Mouse (Mus musculus): ENCODE results near the gene Nlrp3. TPM values are rescaled to one million over a fixed set of nuclear protein-coding genes. Genes with fewer than 3 reads are reported as not detected.

Nlrp3 gene
- polyA plus RNA-seq (2012; ENCODE audit: low replicate concordance) = 2.5 and 4.4 TPM in 2 replicates

GRCm38 (mm10) chr11:59541324-59541723, at the start of gene Nlrp3:
Nlrp3 (plus strand) TSS chr11:59541568.

GRCm38 (mm10) chr11:59526472-59527080, 14.8 kb upstream of the Nlrp3 start, which contains the start of gene Zkscan17:
Zkscan17 (minus strand) TSS chr11:59526751.

GRCm38 (mm10) chr11:59576135-59576534, 34.8 kb downstream of the Nlrp3 start, which contains the start of gene Olfr222:
Olfr222 (minus strand) TSS chr11:59576235.

GRCm38 (mm10) chr11:59593189-59593588, 51.8 kb downstream of the Nlrp3 start, which contains the start of gene Olfr223:
Olfr223 (minus strand) TSS chr11:59593289.

Other genes with a start within 250 kb of the Nlrp3 start
- 0.08 and 0.16 TPM in 2 replicates for gene Wnt9a, start 234.6 kb upstream of the Nlrp3 start, polyA plus RNA-seq (2012; ENCODE audit: low replicate concordance)
- gene Prss38, start 165.9 kb upstream of the Nlrp3 start, polyA plus RNA-seq (2012; ENCODE audit: low replicate concordance) = not detected in 2 replicates
- 7.4 and 11.1 TPM in 2 replicates for gene Jmjd4, start 91.5 kb upstream of the Nlrp3 start, polyA plus RNA-seq (2012; ENCODE audit: low replicate concordance)
- 2.5 and 6.5 TPM in 2 replicates for gene Snap47, start 90.4 kb upstream of the Nlrp3 start, polyA plus RNA-seq (2012; ENCODE audit: low replicate concordance)
- 0.21 TPM in 1 of 2 replicates, not detected in the other for gene Zfp867, start 69.1 kb upstream of the Nlrp3 start, polyA plus RNA-seq (2012; ENCODE audit: low replicate concordance)
- gene Zkscan17, start 14.8 kb upstream of the Nlrp3 start, polyA plus RNA-seq (2012; ENCODE audit: low replicate concordance) = 39.3 and 44.1 TPM in 2 replicates
- not detected in 2 replicates for gene Olfr222, start 34.7 kb downstream of the Nlrp3 start, polyA plus RNA-seq (2012; ENCODE audit: low replicate concordance)
- gene Olfr223, start 51.7 kb downstream of the Nlrp3 start, polyA plus RNA-seq (2012; ENCODE audit: low replicate concordance) = not detected in 2 replicates
- 41.2 and 67.7 TPM in 2 replicates for gene Mprip, start 119.7 kb downstream of the Nlrp3 start, polyA plus RNA-seq (2012; ENCODE audit: low replicate concordance)
- gene Pld6, start 246.1 kb downstream of the Nlrp3 start, polyA plus RNA-seq (2012; ENCODE audit: low replicate concordance) = 0.10 and 0.17 TPM in 2 replicates